Mouse (Mus musculus): ENCODE results near the gene Lrrc14b. TPM values are rescaled to one million over a fixed set of nuclear protein-coding genes. Genes with fewer than 3 reads are reported as not detected.
A peak's percentile ranks its signal among the peaks of the same experiment; 100 is the strongest.

The Lrrc14b gene
- total and polyA plus RNA-seq, 2 experiments from 2014 or later = not detected

DNA sequence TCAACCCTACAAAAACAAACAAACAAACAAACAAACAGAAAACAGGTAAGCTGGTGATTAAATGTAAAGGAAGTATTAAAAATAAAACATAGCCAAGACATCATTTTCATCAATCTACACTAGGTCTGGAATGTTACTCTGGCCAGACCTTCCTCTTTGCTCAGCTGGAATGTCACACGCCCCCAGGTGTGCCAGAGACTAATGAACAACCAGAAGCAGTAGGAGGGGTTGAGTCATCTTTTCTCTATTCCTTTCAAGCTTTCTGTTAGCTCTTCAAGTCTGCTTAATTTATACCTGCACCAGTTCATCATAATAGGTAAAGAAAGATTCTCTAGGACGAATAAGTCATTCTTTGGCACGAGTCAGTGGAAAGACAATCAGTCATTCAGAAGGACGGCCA lies 47.4 kb downstream of the Lrrc14b start:
- Histone ChIP-seq H3K36me3 (ENCODE audit: insufficient read depth, low read length) (peaks cover 7% of the 10 kb centered on the region), H3K9ac (replicated peaks; ENCODE audit: low read length, poor library complexity, severe bottlenecking) (peak overlapping the region; percentile 93), H3K4me3 (ENCODE audit: low read depth, low read length) (peak overlapping the region; percentile 94), H3K9me3 (ENCODE audit: low read length) (no peaks in the 10 kb centered on the region), H3K4me2 (ENCODE audit: low read depth, low read length, poor library complexity, severe bottlenecking) (peak overlapping the region; percentile 82), H3K27ac (ENCODE audit: low read depth, low read length) (peak overlapping the region; percentile 63), H3K27me3 (ENCODE audit: insufficient read depth, low read length) (no peaks in the 10 kb centered on the region), H3K4me1 (ENCODE audit: insufficient read depth, low read length) (peaks cover 4% of the 10 kb centered on the region; the same call in 1 of the 2 replicates)
- no peak for TF ChIP-seq CTCF (IDR thresholded peaks at IDR 0.05)
- ATAC-seq (ENCODE audit: low FRiP score) (no peak), DNase-seq (ENCODE audit: low spot score) (no peak)
- WGBS = 44% methylated on average over 4 of the region's 4 CpGs

- TF ChIP-seq CTCF (IDR thresholded peaks at IDR 0.05) = no peak
- Histone ChIP-seq H3K4me3 (ENCODE audit: low read depth, low read length) (no peak overlapping the region), H3K27ac (ENCODE audit: low read depth, low read length) (no peak overlapping the region), H3K9me3 (ENCODE audit: low read length) (no peaks in the 10 kb centered on the region), H3K4me1 (ENCODE audit: insufficient read depth, low read length) (peaks cover 4% of the 10 kb centered on the region; the same call in 1 of the 2 replicates), H3K27me3 (ENCODE audit: insufficient read depth, low read length) (no peaks in the 10 kb centered on the region), H3K36me3 (ENCODE audit: insufficient read depth, low read length) (peaks cover 11% of the 10 kb centered on the region; the same call in 1 of the 2 replicates), H3K9ac (replicated peaks; ENCODE audit: low read length, poor library complexity, severe bottlenecking) (no peak overlapping the region), H3K4me2 (ENCODE audit: low read depth, low read length, poor library complexity, severe bottlenecking) (no peak overlapping the region)
- ATAC-seq (ENCODE audit: low FRiP score) (no peak), DNase-seq (ENCODE audit: low spot score) (no peak)
- WGBS = 97% methylated on average over 3 of the region's 3 CpGs
Measured at GRCm38 (mm10) chr13:74314616-74315015, 49.2 kb downstream of the Lrrc14b start.

MicroRNAs within 50 kb of the gene (microRNA counts, 519-probe panel; counts per million panel counts)
- 528 counts per million, percentile 58 among the panel's probes with 10 or more counts for microRNA mmu-miR-692

Small RNAs within 50 kb of the gene (microRNA-seq; reads per million reads assigned to microRNA genes)
- gene Mir692-3 (ENCODE audit: borderline number of aligned reads) = not detected

Other genes with a start within 250 kb of the Lrrc14b start
- gene Slc9a3, start 242.5 kb downstream of the Lrrc14b start, total RNA-seq (2014; rRNA removed) = 0.49 and 1.4 TPM in 2 replicates
- gene Slc9a3, start 242.5 kb downstream of the Lrrc14b start, polyA plus RNA-seq (2015; fragmentation: Nextera tagmentation; extraction: Ambion mirVana) = 1.0 and 1.1 TPM in 2 replicates
- gene Exoc3, start 155.3 kb downstream of the Lrrc14b start, total RNA-seq (2014; rRNA removed) = 62.5 and 112 TPM in 2 replicates
- gene Exoc3, start 155.3 kb downstream of the Lrrc14b start, polyA plus RNA-seq (2015; fragmentation: Nextera tagmentation; extraction: Ambion mirVana) = 106 and 113 TPM in 2 replicates
- 0.88 and 0.99 TPM in 2 replicates for gene Ahrr, start 71.7 kb downstream of the Lrrc14b start, total RNA-seq (2014; rRNA removed)
- 0.45 and 0.68 TPM in 2 replicates for gene Ahrr, start 71.7 kb downstream of the Lrrc14b start, polyA plus RNA-seq (2015; fragmentation: Nextera tagmentation; extraction: Ambion mirVana)
- 83.9 and 107 TPM in 2 replicates for gene Pdcd6, start 46.4 kb downstream of the Lrrc14b start, total RNA-seq (2014; rRNA removed)
- 117 and 125 TPM in 2 replicates for gene Pdcd6, start 46.4 kb downstream of the Lrrc14b start, polyA plus RNA-seq (2015; fragmentation: Nextera tagmentation; extraction: Ambion mirVana)
- 98.7 and 103 TPM in 2 replicates for gene Sdha, start 13.7 kb downstream of the Lrrc14b start, total RNA-seq (2014; rRNA removed)
- gene Sdha, start 13.7 kb downstream of the Lrrc14b start, polyA plus RNA-seq (2015; fragmentation: Nextera tagmentation; extraction: Ambion mirVana) = 200 and 211 TPM in 2 replicates
- gene Ccdc127, start 13.7 kb downstream of the Lrrc14b start, total RNA-seq (2014; rRNA removed) = 20.6 and 20.9 TPM in 2 replicates
- gene Ccdc127, start 13.7 kb downstream of the Lrrc14b start, polyA plus RNA-seq (2015; fragmentation: Nextera tagmentation; extraction: Ambion mirVana) = 36.6 and 39.0 TPM in 2 replicates
- 9.0 and 10.0 TPM in 2 replicates for gene Zfp72, start 26.8 kb upstream of the Lrrc14b start, total RNA-seq (2014; rRNA removed)
- gene Zfp72, start 26.8 kb upstream of the Lrrc14b start, polyA plus RNA-seq (2015; fragmentation: Nextera tagmentation; extraction: Ambion mirVana) = 4.8 and 6.1 TPM in 2 replicates
- gene Ftl1-ps1, start 35.7 kb upstream of the Lrrc14b start, total RNA-seq (2014; rRNA removed) = 59.9 and 70.5 TPM in 2 replicates
- gene Ftl1-ps1, start 35.7 kb upstream of the Lrrc14b start, polyA plus RNA-seq (2015; fragmentation: Nextera tagmentation; extraction: Ambion mirVana) = 83.3 and 87.3 TPM in 2 replicates
- gene Zfp825, start 130.0 kb upstream of the Lrrc14b start, total RNA-seq (2014; rRNA removed) = 4.1 and 7.4 TPM in 2 replicates
- gene Zfp825, start 130.0 kb upstream of the Lrrc14b start, polyA plus RNA-seq (2015; fragmentation: Nextera tagmentation; extraction: Ambion mirVana) = 9.9 and 11.4 TPM in 2 replicates